Mouse (Mus musculus) adrenal gland, postnatal 14 days (tissue): Measurements from ENCODE around the gene Gm14548. TPM values are rescaled to one million over a fixed set of nuclear protein-coding genes. Genes with fewer than 3 reads are reported as not detected.
"Not testable (repeated sequence)": the region's sequence is repeated elsewhere in the genome, so short reads cannot be mapped to it uniquely, and the experiment has no call there.

Experiments used
- DNase-seq: peaks from one replicate; pipeline ENCODE4 v3.0.0; 2021; ENCODE audit warnings: mixed read lengths
- long read RNA-seq, 2 experiments: library from polyadenylated mRNA; stranded (forward); transcript quantifications; one replicate each; pipeline ENCODE4 v2.0.0; 2021
- total RNA-seq: library from RNA; stranded (reverse); gene quantifications from 2 replicates; pipeline ENCODE4 v1.2.3, GENCODE M21; 2021

Gm14548 gene
- total RNA-seq, result 0.49 TPM in 1 of 2 replicates, not detected in the other
- long read RNA-seq, experiment 1, partial matches to known transcripts, result 0 of 1 reads
- long read RNA-seq, experiment 1, other reads (novel, unspliced or antisense), result 1 of 1 reads
- long read RNA-seq, experiment 2, result 0 reads

- DNase-seq, result not testable (repeated sequence)
Observed at GRCm38 (mm10) chr7:3898036-3898590, at the start of gene Gm14548. Gm14548 (minus strand) TSS chr7:3898120.

DNA sequence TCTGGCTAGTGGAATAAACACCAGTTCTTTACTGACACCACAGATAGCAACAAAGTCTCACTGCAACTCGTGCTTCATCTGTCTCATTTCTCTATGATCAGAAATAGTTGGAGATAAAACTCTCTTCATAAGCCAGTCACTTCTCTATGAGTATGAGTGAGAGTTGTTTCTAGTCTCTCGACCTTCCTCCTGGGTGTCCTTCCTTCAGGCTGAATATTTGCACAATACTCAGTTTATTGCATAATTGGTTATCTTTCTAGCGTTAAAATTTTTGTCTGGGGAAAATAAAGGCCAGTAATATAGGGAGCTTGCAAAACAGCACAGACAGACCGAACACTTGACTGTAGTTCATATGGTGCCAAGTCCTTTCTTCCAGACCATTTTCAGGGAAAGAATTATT lies 48.2 kb upstream of the Gm14548 start:
- no peak for DNase-seq

- DNase-seq, result no peak
Observed at GRCm38 (mm10) chr7:3940915-3941314, 43.0 kb upstream of the Gm14548 start.

GRCm38 (mm10) chr7:3939866-3940525 lies 42.1 kb upstream of the Gm14548 start:
- no peak for DNase-seq

DNA sequence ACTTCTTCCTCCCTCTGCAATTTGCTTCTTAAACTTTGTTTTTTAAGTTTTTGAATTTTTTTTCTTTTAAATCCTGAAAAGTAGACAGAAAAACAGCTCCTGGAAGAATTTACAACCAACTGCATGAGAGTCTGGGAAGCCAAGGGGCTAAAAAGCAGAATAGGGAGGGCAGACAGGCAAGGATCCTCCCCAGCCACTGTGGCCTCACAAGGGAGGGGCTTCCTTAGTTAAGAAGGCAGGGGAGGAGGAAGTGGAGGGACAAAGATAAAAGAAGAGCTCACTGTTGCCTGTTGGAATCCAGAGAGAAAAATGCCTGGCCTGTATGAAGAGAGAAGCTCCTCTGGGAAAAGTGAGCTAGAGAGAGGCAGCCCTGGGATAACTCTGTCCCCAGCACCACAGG lies 37.6 kb upstream of the Gm14548 start:
- not testable (repeated sequence) for DNase-seq

- DNase-seq, result not testable (repeated sequence)
Observed at GRCm38 (mm10) chr7:3915387-3915786, 17.5 kb upstream of the Gm14548 start, which contains the start of gene Lilra6. Lilra6 (minus strand) TSS chr7:3915503.

- no peak for DNase-seq
Observed at GRCm38 (mm10) chr7:3903704-3904103, 5.8 kb upstream of the Gm14548 start.

DNA sequence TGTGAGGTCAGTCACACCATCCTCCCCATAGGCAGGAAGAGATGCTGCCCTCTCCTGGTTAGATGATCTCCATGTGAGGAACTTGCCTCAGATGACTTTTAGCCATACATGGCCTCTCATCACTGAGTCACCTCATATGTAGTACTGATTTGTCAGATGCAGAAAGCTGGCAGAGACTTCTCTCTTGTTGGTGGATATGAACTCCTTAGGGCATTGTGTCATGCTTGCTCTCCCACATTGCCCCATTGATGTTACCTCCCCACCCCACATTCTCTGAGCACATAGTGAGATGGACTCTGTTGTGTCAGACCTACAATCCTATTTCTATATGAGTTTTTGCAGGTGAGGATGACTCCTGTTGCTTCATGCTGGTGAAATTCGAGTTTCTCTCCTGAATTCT lies 22.9 kb downstream of the Gm14548 start:
- not testable (repeated sequence) for DNase-seq

- not testable (repeated sequence) for DNase-seq
Observed at GRCm38 (mm10) chr7:3844951-3845350, 53.0 kb downstream of the Gm14548 start, which contains the start of gene Pira2. Pira2 (minus strand) TSS chr7:3845051.

GRCm38 (mm10) chr7:3837854-3838253 lies 60.1 kb downstream of the Gm14548 start:
- DNase-seq, result not testable (repeated sequence)

Other genes starting within 250 kb of the Gm14548 start
- gene Leng1, start 232.3 kb downstream of the Gm14548 start, total RNA-seq, result 14.7 and 15.9 TPM in 2 replicates
- 5.6 and 6.9 TPM in 2 replicates for gene Tmc4, start 220.6 kb downstream of the Gm14548 start, total RNA-seq
- gene Tsen34, start 205.3 kb downstream of the Gm14548 start, total RNA-seq, result 97.1 and 101 TPM in 2 replicates
- gene Mboat7, start 204.6 kb downstream of the Gm14548 start, total RNA-seq, result 51.8 and 55.3 TPM in 2 replicates
- 962 and 1,107 TPM in 2 replicates for gene Rps9, start 194.1 kb downstream of the Gm14548 start, total RNA-seq
- gene Pirb, start 177.7 kb downstream of the Gm14548 start, total RNA-seq, result 1.9 and 3.8 TPM in 2 replicates
- gene Gm15448, start 72.4 kb downstream of the Gm14548 start, total RNA-seq, result 0.68 TPM in 1 of 2 replicates, not detected in the other
- 1.0 TPM in 1 of 2 replicates, not detected in the other for gene Pira2, start 53.1 kb downstream of the Gm14548 start, total RNA-seq
- 0.33 and 0.60 TPM in 2 replicates for gene Lilra6, start 17.4 kb upstream of the Gm14548 start, total RNA-seq
- gene Lair1, start 165.1 kb upstream of the Gm14548 start, total RNA-seq, result 0.59 and 1.8 TPM in 2 replicates
- gene Ttyh1, start 221.3 kb upstream of the Gm14548 start, total RNA-seq, result 5.2 and 5.6 TPM in 2 replicates
- 97.9 and 129 TPM in 2 replicates for gene Leng8, start 238.9 kb upstream of the Gm14548 start, total RNA-seq